Mouse (Mus musculus) MEL (cell line): ENCODE measurements at regions not wholly inside any gene's neighbourhood (a gene's known extent, or its start where the extent isn't known, plus 50 kb on each side); places are given as distances from the start of the nearest gene placed in this dataset.

Experiments used
- BHLHE40 ChIP-seq: IDR thresholded peaks from 2 replicates; pipeline ENCODE4 v1.6.1; 2012; ENCODE audit warnings: low read depth, mild to moderate bottlenecking, inconsistent platforms, low read length, improper control_type of control experiment, borderline replicate concordance
- CTCF ChIP-seq, 3 experiments: IDR thresholded peaks in 2 of 3; conservative IDR thresholded peaks in 1 of 3; 2 replicates each; pipeline ENCODE4 v1.5.1; 2011 to 2012; ENCODE audit warnings: low read length in 3 of 3, low read depth in 2 of 3, mild to moderate bottlenecking in 2 of 3, improper control_type of control experiment in 1 of 3, inconsistent platforms in 1 of 3, mixed read lengths in 1 of 3, moderate library complexity in 1 of 3; ENCODE audit not compliant: control insufficient read depth in 1 of 3, insufficient read depth in 1 of 3, poor library complexity in 1 of 3, severe bottlenecking in 1 of 3
- JUND ChIP-seq: IDR thresholded peaks from 2 replicates; pipeline ENCODE4 v1.6.1; 2011; ENCODE audit warnings: low read depth, mild to moderate bottlenecking, improper control_type of control experiment, low read length
- NELFE ChIP-seq: IDR thresholded peaks from 2 replicates; pipeline ENCODE4 v1.6.1; 2011; ENCODE audit warnings: low read depth, low read length, improper control_type of control experiment
- NRF1 ChIP-seq: IDR thresholded peaks from 2 replicates; pipeline ENCODE4 v1.6.1; 2014; ENCODE audit warnings: low read depth, mild to moderate bottlenecking, inconsistent platforms, low read length, improper control_type of control experiment, moderate library complexity; ENCODE audit not compliant: poor library complexity, insufficient read depth, severe bottlenecking
- POLR2A ChIP-seq, 2 experiments: IDR thresholded peaks; 2 replicates each; pipeline ENCODE4 v1.6.1; 2011 to 2012; ENCODE audit warnings: low read length in 2 of 2, mild to moderate bottlenecking in 2 of 2, control low read depth in 1 of 2, improper control_type of control experiment in 1 of 2, low read depth in 1 of 2, moderate library complexity in 1 of 2; ENCODE audit not compliant: control insufficient read depth in 1 of 2, insufficient read depth in 1 of 2, poor library complexity in 1 of 2
- TAL1 ChIP-seq: IDR thresholded peaks from 2 replicates; pipeline ENCODE4 v1.6.1; 2012; ENCODE audit warnings: mild to moderate bottlenecking, inconsistent platforms, low read length, moderate library complexity, mixed read lengths
- USF1 ChIP-seq: IDR thresholded peaks from 2 replicates; pipeline ENCODE4 v1.6.1; 2014; ENCODE audit warnings: low read depth, mild to moderate bottlenecking, inconsistent platforms, low read length, improper control_type of control experiment, moderate library complexity

- no peak for TF ChIP-seq JUND
- no peak for TF ChIP-seq CTCF (IDR thresholded peaks at IDR 0.05 in 2 of 3, conservative IDR thresholded peaks at IDR 0.05 in 1 of 3; ENCODE audit: control insufficient read depth in 1 of 3, insufficient read depth in 1 of 3, low read depth in 2 of 3, low read length in 3 of 3, poor library complexity in 1 of 3, severe bottlenecking in 1 of 3)
- TF ChIP-seq USF1: no peak
- no peak for TF ChIP-seq NELFE
- no peak for TF ChIP-seq TAL1
- TF ChIP-seq BHLHE40: no peak
- no peak for TF ChIP-seq POLR2A (IDR thresholded peaks at IDR 0.05; ENCODE audit: control insufficient read depth in 1 of 2, insufficient read depth in 1 of 2, low read depth in 1 of 2, low read length in 2 of 2, poor library complexity in 1 of 2)
- TF ChIP-seq NRF1: no peak
Measured at GRCm38 (mm10) chr4:142414874-142415273, 175.7 kb upstream of the Kazn start.
